Mouse (Mus musculus) heart, embryonic 16.5 days (tissue): ENCODE results near the gene Poc1a. TPM values are rescaled to one million over a fixed set of nuclear protein-coding genes. Genes with fewer than 3 reads are reported as not detected.

Source experiments
- ATAC-seq: fragments of 200-750 bp; cut with Nextera tagmentation; replicated peaks from 2 replicates; pipeline ENCODE4 v1.8.0; 2017; ENCODE audit warnings: moderate number of reproducible peaks; ENCODE audit not compliant: insufficient read depth, low FRiP score; ENCODE audit errors: extremely low read depth
- H3K27ac ChIP-seq: fragments of 300-500 bp; sonication (generic); 2 replicates; pipeline ENCODE4 v1.5.1; 2014; ENCODE audit warnings: mild to moderate bottlenecking, low read length, control low read depth, moderate library complexity
- H3K27me3 ChIP-seq: fragments of 300-500 bp; sonication (generic); 2 replicates; pipeline ENCODE4 v1.6.1; 2014; ENCODE audit warnings: low read length, mixed read lengths; ENCODE audit not compliant: control insufficient read depth, insufficient read depth
- H3K36me3 ChIP-seq: fragments of 300-500 bp; sonication (generic); 2 replicates; pipeline ENCODE4 v1.6.1; 2014; ENCODE audit not compliant: control insufficient read depth, insufficient read depth
- H3K4me1 ChIP-seq: fragments of 300-500 bp; sonication (generic); 2 replicates; pipeline ENCODE4 v1.6.1; 2014; ENCODE audit warnings: low read length, mixed read lengths; ENCODE audit not compliant: control insufficient read depth, insufficient read depth
- H3K4me2 ChIP-seq: fragments of 300-500 bp; sonication (generic); 2 replicates; pipeline ENCODE4 v1.6.1; 2014; ENCODE audit warnings: low read depth, mild to moderate bottlenecking, control low read depth, low read length
- H3K4me3 ChIP-seq: fragments of 300-500 bp; sonication (generic); 2 replicates; pipeline ENCODE4 v1.5.1; 2014; ENCODE audit warnings: mild to moderate bottlenecking, control low read depth, low read length
- H3K9ac ChIP-seq: fragments of 300-500 bp; sonication (generic); 2 replicates; pipeline ENCODE4 v1.6.1; 2014; ENCODE audit warnings: low read length, control low read depth
- H3K9me3 ChIP-seq: fragments of 300-500 bp; sonication (generic); replicated peaks from 2 replicates; pipeline ENCODE4 v1.6.1; 2016; ENCODE audit warnings: low read length; ENCODE audit not compliant: control insufficient read depth
- WGBS: fragments of 180-500 bp; shearing (Covaris S2); extraction: QIAGEN DNeasy Blood & Tissue Kit; methylation state at CpG from one replicate; pipeline ENCODE4 v1.1.7; 2014; 5-methylcytosine and 5-hydroxymethylcytosine counted together
- polyA plus RNA-seq: library from polyadenylated mRNA; unstranded; fragments of >200 nt; fragmentation: Nextera tagmentation; extraction: Ambion mirVana; gene quantifications from 2 replicates; pipeline ENCODE4 v1.2.1, GENCODE M21; 2015

Gene Poc1a
- polyA plus RNA-seq, 1 experiment from 2014 or later, result 30.6 TPM

DNA sequence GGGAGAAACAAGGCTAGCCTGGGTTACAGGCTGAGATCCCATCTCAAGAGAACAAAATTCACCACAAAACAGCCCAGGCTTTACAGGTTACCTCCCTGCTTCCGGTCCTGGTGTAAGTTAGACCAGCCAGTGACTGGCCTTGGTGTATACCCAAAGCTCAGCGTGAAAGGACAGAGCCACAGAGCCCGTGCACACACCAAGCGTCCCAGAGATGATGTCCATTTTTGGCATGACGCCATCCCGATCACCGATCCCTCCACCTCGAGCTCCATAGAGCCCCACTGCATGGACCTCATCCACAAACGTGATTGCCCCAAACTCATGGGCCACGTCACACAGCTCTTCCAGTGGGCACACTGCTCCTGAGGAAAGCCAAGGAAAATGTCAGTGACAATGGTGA is 43.0 kb upstream of the Poc1a start:
- Histone ChIP-seq H3K4me1 (0 out of 2 replicates have a peak, but pooled peaks cover 5% of the 10 kb centered on the region), H3K4me2 (no peak overlapping the region), H3K4me3 (no peak overlapping the region), H3K9ac (no peak overlapping the region), H3K27ac (no peak overlapping the region), H3K36me3 (peaks cover 76% of the 10 kb centered on the region), H3K27me3 (no peaks in the 10 kb centered on the region), H3K9me3 (no peaks in the 10 kb centered on the region)
- ATAC-seq, result no peak
- WGBS, result 90% methylated on average over 10 of the region's 10 CpGs

DNA sequence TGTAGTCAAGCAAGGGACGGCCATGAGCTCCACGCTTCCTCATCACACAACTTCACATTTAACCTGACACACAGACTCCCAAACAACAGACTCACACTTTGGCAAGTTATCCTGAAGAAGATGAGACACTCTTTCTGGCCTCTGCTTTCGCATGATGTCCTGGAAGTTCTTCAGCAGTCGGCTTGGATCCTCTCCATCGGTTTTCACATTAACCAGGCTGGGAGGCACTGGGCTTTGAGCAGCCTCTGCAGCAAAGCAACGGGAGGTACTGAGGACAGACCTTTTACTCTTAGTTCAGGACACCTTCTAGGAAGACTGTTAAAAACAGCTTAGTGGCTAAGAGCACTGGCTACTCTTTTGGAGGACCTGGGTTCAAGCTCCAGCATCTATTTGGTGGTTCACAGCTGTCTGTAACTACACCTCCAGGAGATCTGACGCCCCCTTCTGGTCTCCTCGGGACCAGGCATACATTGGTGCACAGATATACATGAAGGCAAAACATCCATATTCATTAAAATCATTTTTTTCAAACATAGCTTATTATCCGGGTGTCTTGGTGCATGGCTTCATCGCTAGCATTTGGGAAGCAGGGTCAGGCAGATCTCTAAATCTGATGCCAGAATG is 39.2 kb upstream of the Poc1a start:
- H3K9me3 ChIP-seq, result no peaks in the 10 kb centered on the region
- peaks cover 56% of the 10 kb centered on the region for H3K36me3 ChIP-seq
- H3K4me1 ChIP-seq, result peaks cover 8% of the 10 kb centered on the region
- H3K4me2 ChIP-seq, result no peak overlapping the region
- no peak for ATAC-seq
- no peaks in the 10 kb centered on the region for H3K27me3 ChIP-seq
- H3K9ac ChIP-seq, result no peak overlapping the region
- no peak overlapping the region for H3K4me3 ChIP-seq
- no peak overlapping the region for H3K27ac ChIP-seq
- 85% methylated on average over 10 of the region's 10 CpGs for WGBS

DNA sequence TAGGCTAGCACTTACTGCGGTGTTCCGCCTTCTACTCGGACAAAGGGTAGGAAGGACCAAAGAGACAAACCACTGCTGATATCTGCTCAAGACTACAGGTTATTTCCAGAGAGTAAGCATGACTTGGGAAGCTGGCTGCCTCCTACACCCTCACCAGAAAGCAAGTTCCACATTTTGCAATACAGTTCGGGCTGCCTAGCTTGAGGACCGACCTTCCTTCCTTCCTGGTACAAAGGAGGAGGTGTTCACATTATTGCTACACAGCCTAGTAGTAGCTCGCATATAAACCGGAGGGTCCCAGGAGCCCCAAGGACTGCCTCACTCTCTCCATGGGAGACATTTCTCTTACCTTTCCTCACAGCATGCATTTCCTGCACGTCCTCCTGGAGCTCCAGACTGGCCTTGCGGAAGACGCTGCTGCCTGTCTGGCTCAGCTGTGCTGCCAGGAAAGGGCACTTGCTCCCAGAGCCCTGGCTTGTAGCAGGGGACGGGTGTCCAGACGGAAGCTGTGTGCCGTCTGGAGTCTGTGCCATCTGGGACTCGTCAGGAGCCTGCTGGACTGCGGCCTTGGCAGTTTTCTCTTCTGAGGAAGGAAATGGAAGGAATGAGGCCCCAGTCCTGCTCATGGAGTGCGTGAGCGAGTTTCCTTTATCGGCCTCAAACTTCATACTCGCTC is 37.9 kb upstream of the Poc1a start:
- H3K9me3 ChIP-seq, result no peaks in the 10 kb centered on the region
- H3K9ac ChIP-seq, result 0 out of 2 replicates have a peak overlapping the region, but pooled peaks have one; percentile 25
- H3K4me3 ChIP-seq, result no peak overlapping the region
- WGBS, result 52% methylated on average over 19 of the region's 19 CpGs
- 0 out of 2 replicates have a peak overlapping the region, but pooled peaks have one; percentile 15 for H3K4me2 ChIP-seq
- H3K36me3 ChIP-seq, result peaks cover 43% of the 10 kb centered on the region
- H3K27ac ChIP-seq, result peak overlapping the region; percentile 70
- H3K4me1 ChIP-seq, result peaks cover 10% of the 10 kb centered on the region
- ATAC-seq, result no peak
- H3K27me3 ChIP-seq, result no peaks in the 10 kb centered on the region

DNA sequence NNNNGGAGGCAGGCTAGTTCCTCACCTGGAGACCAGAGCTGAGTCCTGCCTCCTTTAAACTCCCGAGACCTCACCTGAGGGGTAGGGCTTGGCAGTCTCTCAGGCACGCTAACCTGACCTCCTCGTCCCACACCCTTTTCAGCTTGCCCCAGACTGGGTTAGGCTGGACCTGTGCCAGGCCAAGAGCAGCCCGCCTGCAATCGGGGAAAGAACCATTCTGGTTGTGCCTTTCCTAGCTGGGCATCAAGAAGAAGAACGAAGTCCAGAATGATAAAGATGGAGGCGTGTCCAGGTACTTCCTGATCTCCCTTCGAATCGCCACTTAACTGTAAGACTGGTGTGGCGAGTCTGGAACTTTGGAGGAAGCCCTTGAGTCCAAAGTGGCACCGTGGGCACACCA is 31.3 kb upstream of the Poc1a start:
- no peak overlapping the region for H3K9ac ChIP-seq
- peaks cover 12% of the 10 kb centered on the region for H3K4me1 ChIP-seq
- H3K9me3 ChIP-seq, result no peaks in the 10 kb centered on the region
- H3K36me3 ChIP-seq, result 0 out of 2 replicates have a peak, but pooled peaks cover 4% of the 10 kb centered on the region
- no peaks in the 10 kb centered on the region for H3K27me3 ChIP-seq
- 73% methylated on average over 11 of the region's 11 CpGs for WGBS
- no peak overlapping the region for H3K4me2 ChIP-seq
- no peak for ATAC-seq
- H3K4me3 ChIP-seq, result no peak overlapping the region
- H3K27ac ChIP-seq, result peak overlapping the region; percentile 57

DNA sequence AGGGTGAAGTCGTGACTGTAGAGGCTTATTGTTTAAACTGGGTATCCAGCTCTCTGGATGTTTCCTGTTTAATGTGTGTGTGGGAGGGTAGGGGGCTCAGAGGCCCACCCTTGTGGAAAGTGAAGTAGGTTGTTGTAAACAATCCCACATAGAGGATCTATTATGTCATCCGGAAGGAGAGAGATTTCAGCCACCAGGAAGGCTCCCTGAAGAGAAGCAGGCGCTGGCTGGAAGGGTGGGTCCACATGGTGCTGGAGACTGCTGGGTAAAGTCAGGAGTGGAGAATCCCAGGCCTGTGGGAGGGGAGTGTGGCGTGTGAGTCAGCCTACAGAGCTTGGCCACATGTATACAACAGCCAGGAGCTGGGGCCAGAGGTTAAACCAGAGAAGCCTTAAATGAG is 30.6 kb upstream of the Poc1a start:
- Histone ChIP-seq H3K36me3 (0 out of 2 replicates have a peak, but pooled peaks cover 1% of the 10 kb centered on the region), H3K4me3 (no peak overlapping the region), H3K27me3 (no peaks in the 10 kb centered on the region), H3K4me1 (peaks cover 12% of the 10 kb centered on the region), H3K4me2 (no peak overlapping the region), H3K27ac (peak overlapping the region; percentile 57), H3K9me3 (no peaks in the 10 kb centered on the region), H3K9ac (no peak overlapping the region)
- ATAC-seq, result no peak; the same call in 1 of the 2 replicates
- 36% methylated on average over 4 of the region's 4 CpGs for WGBS

DNA sequence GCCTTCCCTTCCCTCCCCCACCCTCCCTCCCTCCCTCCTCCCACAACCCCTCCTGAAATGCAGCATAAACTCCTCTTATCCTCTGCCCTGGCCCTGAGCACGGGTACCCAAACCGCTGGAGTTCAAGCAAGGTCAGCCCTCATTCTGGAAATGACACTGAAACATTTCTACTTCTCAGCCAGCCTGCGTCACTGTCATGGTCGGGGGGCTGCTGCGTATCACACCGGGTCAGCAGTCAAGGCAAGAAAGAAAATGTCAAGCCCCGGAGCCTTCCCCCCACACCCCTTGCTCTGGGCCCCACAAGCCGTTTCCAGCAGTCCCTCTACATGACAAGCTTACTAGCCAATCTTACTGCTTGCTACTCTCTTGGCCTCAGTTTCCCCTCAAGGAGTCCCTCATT is 29.8 kb upstream of the Poc1a start:
- H3K27ac ChIP-seq, result no peak overlapping the region; the same call in 1 of the 2 replicates
- no peak overlapping the region for H3K4me2 ChIP-seq
- no peak overlapping the region for H3K4me3 ChIP-seq
- no peak for ATAC-seq
- no peak overlapping the region for H3K9ac ChIP-seq
- 58% methylated on average over 8 of the region's 8 CpGs for WGBS
- H3K36me3 ChIP-seq, result no peaks in the 10 kb centered on the region
- no peaks in the 10 kb centered on the region for H3K9me3 ChIP-seq
- H3K27me3 ChIP-seq, result no peaks in the 10 kb centered on the region
- peaks cover 12% of the 10 kb centered on the region for H3K4me1 ChIP-seq

DNA sequence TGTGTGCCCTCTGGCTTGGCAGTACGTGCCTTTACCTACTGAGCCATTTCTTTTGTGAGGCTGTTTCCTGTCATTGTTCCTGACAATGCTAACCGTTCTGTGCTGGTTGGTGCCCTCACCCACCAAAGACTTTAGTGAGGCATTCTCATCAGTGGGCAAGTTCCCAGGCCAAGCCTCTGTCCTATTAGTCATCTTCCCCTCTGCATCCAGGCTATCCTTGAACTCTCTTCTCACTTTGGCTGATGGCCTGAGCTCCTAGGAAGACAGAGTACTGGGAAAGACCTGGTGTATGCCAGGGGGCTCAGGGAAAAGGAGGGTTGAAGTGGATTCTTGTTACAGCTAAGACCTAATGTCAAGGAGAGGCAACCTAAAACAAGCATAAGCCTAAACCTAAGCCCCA is 26.9 kb upstream of the Poc1a start:
- 69% methylated on average over 2 of the region's 2 CpGs for WGBS

DNA sequence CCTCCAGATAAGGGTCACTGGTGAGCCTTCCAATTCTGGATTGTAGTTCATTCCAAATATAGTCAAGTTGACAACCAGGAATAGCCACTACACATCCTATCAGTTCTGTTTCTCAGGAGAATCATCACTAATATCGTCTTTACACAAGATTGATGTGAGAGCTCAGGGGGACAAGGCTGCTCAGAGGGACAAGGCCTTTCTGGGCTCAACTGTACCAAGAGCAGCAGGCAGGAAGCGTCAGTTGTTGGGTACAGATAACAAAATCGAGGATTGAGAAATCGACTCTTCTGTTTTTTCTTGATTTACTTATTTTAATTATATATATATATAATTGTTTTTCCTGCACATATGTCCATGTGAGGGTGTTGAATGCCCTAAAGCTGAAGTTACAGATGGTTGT is 22.4 kb upstream of the Poc1a start:
- H3K36me3 ChIP-seq, result no peaks in the 10 kb centered on the region
- no peak overlapping the region for H3K4me3 ChIP-seq
- H3K27me3 ChIP-seq, result no peaks in the 10 kb centered on the region
- H3K4me1 ChIP-seq, result no peaks in the 10 kb centered on the region
- H3K9me3 ChIP-seq, result no peaks in the 10 kb centered on the region
- no peak for ATAC-seq
- H3K9ac ChIP-seq, result no peak overlapping the region
- no peak overlapping the region for H3K27ac ChIP-seq
- no peak overlapping the region for H3K4me2 ChIP-seq
- 63% methylated on average over 4 of the region's 4 CpGs for WGBS

More for the DNA sequence above, 26.9 kb upstream of the Poc1a start:
- Histone ChIP-seq H3K4me1 (no peaks in the 10 kb centered on the region), H3K36me3 (no peaks in the 10 kb centered on the region), H3K4me2 (no peak overlapping the region), H3K9me3 (no peaks in the 10 kb centered on the region), H3K9ac (no peak overlapping the region), H3K27ac (no peak overlapping the region), H3K27me3 (no peaks in the 10 kb centered on the region), H3K4me3 (no peak overlapping the region)
- ATAC-seq, result no peak

DNA sequence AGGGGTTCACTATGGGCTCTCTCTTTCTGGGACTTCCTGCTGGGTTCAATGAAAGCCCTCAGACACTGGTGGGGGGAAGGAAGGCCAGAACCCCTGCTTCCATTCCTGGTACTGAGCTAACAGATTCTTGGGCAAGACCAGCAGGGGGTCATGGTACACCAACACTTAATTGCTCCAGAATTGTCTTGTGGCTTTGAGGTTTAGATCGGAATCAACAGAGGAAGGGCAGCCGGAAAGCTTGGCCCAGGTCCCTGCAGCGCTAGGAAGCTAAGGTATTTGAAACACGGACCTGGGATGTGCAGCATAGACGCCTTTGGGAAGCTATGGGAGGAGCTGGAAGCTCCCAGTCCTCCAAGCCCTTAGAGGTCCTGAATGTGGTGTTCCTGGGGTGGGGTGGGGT is 21.9 kb upstream of the Poc1a start:
- WGBS, result 56% methylated on average over 5 of the region's 5 CpGs
- H3K36me3 ChIP-seq, result no peaks in the 10 kb centered on the region
- H3K4me1 ChIP-seq, result no peaks in the 10 kb centered on the region
- no peak overlapping the region for H3K4me3 ChIP-seq
- no peaks in the 10 kb centered on the region for H3K9me3 ChIP-seq
- no peak overlapping the region for H3K9ac ChIP-seq
- no peaks in the 10 kb centered on the region for H3K27me3 ChIP-seq
- H3K27ac ChIP-seq, result no peak overlapping the region
- ATAC-seq, result no peak
- no peak overlapping the region for H3K4me2 ChIP-seq
